In genomic region chr13:76579414-76579813, GRCm38 (mm10) we compare ENCODE assay signal across 8 mouse cellular contexts.
A peak's percentile ranks its signal among the peaks of the same experiment; 100 is the strongest.
DNase-seq lines count a peak whose midpoint lies in the region; ATAC-seq lines count a peak whose summit lies in the region.

No protein-coding gene starts in this region.

- no peak overlapping the region for H3K9ac ChIP-seq in forebrain, embryonic 13.5 days

- H3K9me3 ChIP-seq in forebrain, embryonic 13.5 days (replicated peaks), result no peaks in the 10 kb centered on the region
- no peaks in the 10 kb centered on the region for H3K9me3 ChIP-seq in forebrain, embryonic 10.5 days

- H3K27me3 ChIP-seq in forebrain, embryonic 13.5 days, result no peaks in the 10 kb centered on the region
- no peaks in the 10 kb centered on the region for H3K27me3 ChIP-seq in forebrain, embryonic 10.5 days (ENCODE audit: poor library complexity, severe bottlenecking)

- WGBS in forebrain, embryonic 13.5 days, result 48% methylated on average over 5 of the region's 5 CpGs
- 51% methylated on average over 5 of the region's 5 CpGs for WGBS in forebrain, embryonic 10.5 days

- DNase-seq in cerebellum, adult 11 months, result no peak
- DNase-seq in urinary bladder, postnatal 14 days (ENCODE audit: low spot score), result peak; percentile 13
- DNase-seq in urinary bladder, postnatal 4 days (ENCODE audit: low spot score in 2 of 2), result no peak
- DNase-seq in left cerebral cortex, postnatal 10 days (ENCODE audit: extremely low spot score in 1 of 2, low spot score in 2 of 2), result peak; percentile 10 to 18
- DNase-seq in forebrain, embryonic 10.5 days (ENCODE audit: extremely low spot score, low spot score), result no peak

- no peak overlapping the region for H3K4me3 ChIP-seq in forebrain, embryonic 13.5 days
- H3K4me3 ChIP-seq in forebrain, embryonic 10.5 days, result no peak overlapping the region

- peak; percentile 58; the same call in 1 of the 2 replicates for ATAC-seq in cerebellum, adult (ENCODE audit: insufficient number of reproducible peaks, low FRiP score, low TSS enrichment)
- ATAC-seq in megakaryocyte-erythroid progenitor cell, adult 5-6 weeks (replicated peaks; ENCODE audit: low FRiP score, low TSS enrichment, poor library complexity, severe bottlenecking), result peak; percentile 98
- no peak for ATAC-seq in forebrain, embryonic 13.5 days

- no peak overlapping the region for H3K27ac ChIP-seq in forebrain, embryonic 13.5 days
- H3K27ac ChIP-seq in forebrain, embryonic 10.5 days, result no peak overlapping the region

- H3K36me3 ChIP-seq in forebrain, embryonic 13.5 days (ENCODE audit: poor library complexity, severe bottlenecking), result no peaks in the 10 kb centered on the region
- no peaks in the 10 kb centered on the region for H3K36me3 ChIP-seq in forebrain, embryonic 10.5 days (replicated peaks)

- no peaks in the 10 kb centered on the region for H3K4me1 ChIP-seq in forebrain, embryonic 13.5 days
- H3K4me1 ChIP-seq in forebrain, embryonic 10.5 days, result no peaks in the 10 kb centered on the region

- no peak overlapping the region for H3K4me2 ChIP-seq in forebrain, embryonic 13.5 days

- intact Hi-C loops in left cerebral cortex, postnatal 10 days (cut with DNase I), result no loop called here

Comparison
In these comparisons a context has a peak if more than half of its experiments do, and no peak if none do; other contexts are left out.
1. DNase-seq: peak in urinary bladder, postnatal 14 days (single experiment) and left cerebral cortex, postnatal 10 days (2 of 2); none in cerebellum, adult 11 months (single experiment), urinary bladder, postnatal 4 days (0 of 2) and forebrain, embryonic 10.5 days (single experiment).